Mouse (Mus musculus) right cerebral cortex, postnatal 10 days (tissue): ENCODE measurements around the gene Srebf2.
"Not testable (repeated sequence)": the region's sequence is repeated elsewhere in the genome, so short reads cannot be mapped to it uniquely, and the experiment has no call there.

Experiments used
- DNase-seq, 2 experiments: peaks; one replicate each; pipeline ENCODE4 v3.0.0; 2021; ENCODE audit warnings: low spot score in 2 of 2

Gene Srebf2

GRCm38 (mm10) chr15:82146770-82147610 is at the start of gene Srebf2:
Gene Srebf2 (plus strand): TSS chr15:82147181.
- DNase-seq, result peak; percentile 100

- DNase-seq, result peak in 1 of 2 experiments; percentile 56
These were observed 39.9 kb upstream of the Srebf2 start for GRCm38 (mm10) chr15:82106953-82107555.

- DNase-seq, result no peak
These were observed 26.4 kb upstream of the Srebf2 start for GRCm38 (mm10) chr15:82120544-82120943.

- DNase-seq, result not testable (repeated sequence)
These were observed 20.3 kb upstream of the Srebf2 start for GRCm38 (mm10) chr15:82126690-82127089.

GRCm38 (mm10) chr15:82127426-82128374 is 19.3 kb upstream of the Srebf2 start, which contains the start of gene Ccdc134:
Gene Ccdc134 (plus strand): TSS chr15:82127922.
- peak; percentile 97 for DNase-seq

- DNase-seq, result no peak
These were observed 18.6 kb upstream of the Srebf2 start for GRCm38 (mm10) chr15:82128398-82128797.

- DNase-seq, result no peak
These were observed 16.4 kb upstream of the Srebf2 start for GRCm38 (mm10) chr15:82130599-82130998.

- peak; percentile 56 to 74 for DNase-seq
These were observed 11.6 kb upstream of the Srebf2 start for GRCm38 (mm10) chr15:82135372-82135771.

- peak; percentile 59 to 68 for DNase-seq
These were observed 8.4 kb upstream of the Srebf2 start for GRCm38 (mm10) chr15:82138565-82138964.

GRCm38 (mm10) chr15:82139196-82139595 is 7.8 kb upstream of the Srebf2 start:
- no peak for DNase-seq

- DNase-seq, result no peak
These were observed 6.6 kb upstream of the Srebf2 start for GRCm38 (mm10) chr15:82140355-82140754.

GRCm38 (mm10) chr15:82144157-82144556 is 2.8 kb upstream of the Srebf2 start:
- no peak for DNase-seq

- peak in 1 of 2 experiments; percentile 50 for DNase-seq
These were observed 1.6 kb upstream of the Srebf2 start for GRCm38 (mm10) chr15:82145408-82145807.

- DNase-seq, result no peak
These were observed 871 bp upstream of the Srebf2 start for GRCm38 (mm10) chr15:82145851-82146769.

- peak; percentile 77 to 79 for DNase-seq
These were observed 680 bp downstream of the Srebf2 start for GRCm38 (mm10) chr15:82147611-82148111.

- DNase-seq, result no peak
These were observed 1.5 kb downstream of the Srebf2 start for GRCm38 (mm10) chr15:82148510-82148911.

- DNase-seq, result no peak
These were observed 3.1 kb downstream of the Srebf2 start for GRCm38 (mm10) chr15:82150042-82150441.

GRCm38 (mm10) chr15:82151176-82151575 is 4.2 kb downstream of the Srebf2 start:
- no peak for DNase-seq

GRCm38 (mm10) chr15:82152022-82152421 is 5.0 kb downstream of the Srebf2 start:
- no peak for DNase-seq

GRCm38 (mm10) chr15:82152435-82152834 is 5.5 kb downstream of the Srebf2 start:
- DNase-seq, result no peak

- no peak for DNase-seq
These were observed 9.3 kb downstream of the Srebf2 start for GRCm38 (mm10) chr15:82156298-82156697.
